ENCODE assay signal across 17 mouse cellular contexts in genomic region chr2:167945451-167945850, GRCm38 (mm10). TPM values are rescaled to one million over a fixed set of nuclear protein-coding genes. Genes with fewer than 3 reads are reported as not detected.
DNase-seq lines count a peak whose midpoint lies in the region; ATAC-seq and TF ChIP-seq lines count a peak whose summit lies in the region.
"Had no signal": no experiment of that assay in that cellular context is flagged by ENCODE, and none has a peak within 500 bp of the region (broad histone marks: within the 10 kb centered on the region; RNA-seq: fewer than 3 reads in every experiment).

No protein-coding gene starts in this region.

- H3K9me3 ChIP-seq in heart, embryonic 13.5 days, result no peaks in the 10 kb centered on the region
- no peaks in the 10 kb centered on the region for H3K9me3 ChIP-seq in midbrain, embryonic 14.5 days (ENCODE audit: control insufficient read depth, low read length)
- H3K9me3 ChIP-seq in midbrain, embryonic 11.5 days (ENCODE audit: control insufficient read depth, low read length), result no peaks in the 10 kb centered on the region
- H3K9me3 ChIP-seq: forebrain, embryonic 15.5 days; heart, embryonic 15.5 days; neural tube, embryonic 15.5 days had no signal

- 74% methylated on average over 5 of the region's 5 CpGs for WGBS in heart, embryonic 13.5 days
- 76% methylated on average over 5 of the region's 5 CpGs for WGBS in heart, adult 2 months
- WGBS in midbrain, embryonic 14.5 days, result 75% methylated on average over 5 of the region's 5 CpGs
- WGBS in midbrain, embryonic 11.5 days, result 86% methylated on average over 5 of the region's 5 CpGs

- no peak for TF ChIP-seq EP300 in heart, adult 2 months (IDR thresholded peaks at IDR 0.05; ENCODE audit: insufficient read depth, low read depth, low read length)

- H3K27ac ChIP-seq in heart, embryonic 13.5 days (replicated peaks), result no peak overlapping the region
- no peak overlapping the region for H3K27ac ChIP-seq in heart, adult 2 months
- 0 out of 2 replicates have a peak overlapping the region, but pooled peaks have one; percentile 26 for H3K27ac ChIP-seq in midbrain, embryonic 14.5 days (replicated peaks; ENCODE audit: low read depth, low read length)
- no peak overlapping the region for H3K27ac ChIP-seq in midbrain, embryonic 11.5 days (ENCODE audit: low read depth, low read length)
- H3K27ac ChIP-seq: forebrain, embryonic 15.5 days; heart, embryonic 15.5 days; neural tube, embryonic 15.5 days had no signal

- no peak for ATAC-seq in heart, embryonic 13.5 days (ENCODE audit: extremely low read depth, insufficient number of reproducible peaks, low FRiP score, low TSS enrichment)
- ATAC-seq in midbrain, embryonic 14.5 days (ENCODE audit: low FRiP score, low TSS enrichment), result no peak
- no peak for ATAC-seq in midbrain, embryonic 11.5 days (ENCODE audit: low FRiP score)
- ATAC-seq in megakaryocyte-erythroid progenitor cell, adult 5-6 weeks (replicated peaks; ENCODE audit: low FRiP score, low TSS enrichment, poor library complexity, severe bottlenecking), result no peak
- ATAC-seq: forebrain, embryonic 15.5 days had no signal

- H3K9ac ChIP-seq in heart, embryonic 13.5 days, result peak overlapping the region; percentile 47; the same call in 1 of the 2 replicates
- no peak overlapping the region for H3K9ac ChIP-seq in heart, adult 2 months (ENCODE audit: low read depth, low read length)
- no peak overlapping the region for H3K9ac ChIP-seq in midbrain, embryonic 14.5 days (replicated peaks; ENCODE audit: low read length)
- no peak overlapping the region for H3K9ac ChIP-seq in midbrain, embryonic 11.5 days (ENCODE audit: low read length)
- H3K9ac ChIP-seq: forebrain, embryonic 15.5 days; heart, embryonic 15.5 days; neural tube, embryonic 15.5 days had no signal

- H3K36me3 ChIP-seq in heart, embryonic 13.5 days, result no peaks in the 10 kb centered on the region
- H3K36me3 ChIP-seq in heart, adult 2 months (ENCODE audit: control insufficient read depth, insufficient read depth, low read length), result no peaks in the 10 kb centered on the region; the same call in 1 of the 2 replicates
- no peaks in the 10 kb centered on the region for H3K36me3 ChIP-seq in midbrain, embryonic 14.5 days (ENCODE audit: control insufficient read depth, insufficient read depth, low read length)
- H3K36me3 ChIP-seq in midbrain, embryonic 11.5 days (ENCODE audit: control insufficient read depth, insufficient read depth, low read length), result no peaks in the 10 kb centered on the region
- H3K36me3 ChIP-seq: forebrain, embryonic 15.5 days; heart, embryonic 15.5 days; neural tube, embryonic 15.5 days had no signal

- peaks cover 2% of the 10 kb centered on the region; the same call in 1 of the 2 replicates for H3K79me2 ChIP-seq in heart, adult 2 months (replicated peaks; ENCODE audit: control insufficient read depth, insufficient read depth, low read length)

- no peak overlapping the region for H3K4me2 ChIP-seq in heart, embryonic 13.5 days
- no peak overlapping the region for H3K4me2 ChIP-seq in midbrain, embryonic 14.5 days (ENCODE audit: low read length)
- H3K4me2 ChIP-seq in midbrain, embryonic 11.5 days, result no peak overlapping the region
- H3K4me2 ChIP-seq: forebrain, embryonic 15.5 days; heart, embryonic 15.5 days; neural tube, embryonic 15.5 days had no signal

- H3K27me3 ChIP-seq in heart, embryonic 13.5 days (replicated peaks), result no peaks in the 10 kb centered on the region
- no peaks in the 10 kb centered on the region for H3K27me3 ChIP-seq in heart, adult 2 months (ENCODE audit: control insufficient read depth, insufficient read depth, low read length)
- no peaks in the 10 kb centered on the region for H3K27me3 ChIP-seq in midbrain, embryonic 14.5 days (ENCODE audit: control insufficient read depth, insufficient read depth, low read length)
- no peaks in the 10 kb centered on the region for H3K27me3 ChIP-seq in midbrain, embryonic 11.5 days (ENCODE audit: control insufficient read depth, insufficient read depth, low read length)
- H3K27me3 ChIP-seq: forebrain, embryonic 15.5 days; heart, embryonic 15.5 days; neural tube, embryonic 15.5 days had no signal

- TF ChIP-seq CTCF in heart, adult 2 months (IDR thresholded peaks at IDR 0.05), result no peak

- no peak for TF ChIP-seq POLR2A in heart, adult 2 months (IDR thresholded peaks at IDR 0.05; ENCODE audit: insufficient read depth, low read depth, low read length)

- intact Hi-C loops in heart, adult 2 months (cut with DNase I), result no loop called here

- no peak overlapping the region for H3K4me3 ChIP-seq in heart, embryonic 13.5 days
- no peak overlapping the region for H3K4me3 ChIP-seq in heart, adult 2 months
- no peak overlapping the region for H3K4me3 ChIP-seq in midbrain, embryonic 14.5 days (replicated peaks; ENCODE audit: low read depth, low read length)
- no peak overlapping the region for H3K4me3 ChIP-seq in midbrain, embryonic 11.5 days (ENCODE audit: low read depth, low read length)
- H3K4me3 ChIP-seq: forebrain, embryonic 15.5 days; heart, embryonic 15.5 days; neural tube, embryonic 15.5 days had no signal

- peak; percentile 64 to 82 for DNase-seq in adrenal gland, adult (ENCODE audit: inconsistent age in 2 of 2, low spot score in 1 of 2)
- no peak for DNase-seq in adrenal gland, adult 18-20 months (ENCODE audit: low spot score in 2 of 2)
- no peak for DNase-seq in heart, adult 2 months
- no peak for DNase-seq in midbrain, embryonic 14.5 days
- no peak for DNase-seq in midbrain, embryonic 11.5 days (ENCODE audit: low spot score, missing footprints)
- DNase-seq in retina, postnatal 1 day, result no peak
- DNase-seq: gastrocnemius, postnatal 14 days; kidney, adult 9 months; kidney, postnatal 4 days; lung, adult 2 months; lung, postnatal 4 days; thymus, postnatal 25 days had no signal

- peaks cover 96% of the 10 kb centered on the region for H3K4me1 ChIP-seq in heart, embryonic 13.5 days
- H3K4me1 ChIP-seq in heart, adult 2 months (ENCODE audit: control insufficient read depth, insufficient read depth, low read length), result peaks cover 54% of the 10 kb centered on the region
- H3K4me1 ChIP-seq in midbrain, embryonic 14.5 days (ENCODE audit: control insufficient read depth, insufficient read depth, low read length), result peaks cover 55% of the 10 kb centered on the region
- peaks cover 28% of the 10 kb centered on the region for H3K4me1 ChIP-seq in midbrain, embryonic 11.5 days (ENCODE audit: control insufficient read depth, insufficient read depth, low read length)

RNA-seq across cellular contexts. Expression of gene Ptpn1, which starts 13.6 kb away (rescaled TPM):
- total RNA-seq in adrenal gland, adult 18-20 months (2021), result 10 to 100 TPM; 56.6 to 64.4 TPM
- polyA plus RNA-seq in heart, embryonic 13.5 days (2015; fragmentation: Nextera tagmentation; extraction: Ambion mirVana), result 42.1 and 47.2 TPM in 2 replicates
- total RNA-seq in heart, adult 2 months (2021), result 10 to 100 TPM; 21.4 to 23.2 TPM
- 15.7 and 17.6 TPM in 2 replicates for polyA plus RNA-seq in heart, adult 2 months (2012; rRNA removed)
- polyA plus RNA-seq in midbrain, embryonic 14.5 days (2014; fragmentation: Nextera tagmentation; extraction: Ambion mirVana), result 53.1 and 81.9 TPM in 2 replicates
- 89.8 and 92.6 TPM in 2 replicates for polyA plus RNA-seq in midbrain, embryonic 11.5 days (2014; fragmentation: Nextera tagmentation; extraction: Ambion mirVana)
- total RNA-seq in megakaryocyte-erythroid progenitor cell, adult 5-6 weeks (2014; fragmentation: Nextera tagmentation), result 24.3 and 29.1 TPM in 2 replicates
- 31.9 and 56.4 TPM in 2 replicates for total RNA-seq in megakaryocyte-erythroid progenitor cell, adult 5-6 weeks (2017)

Comparison
In these comparisons a context has a peak if more than half of its experiments do, and no peak if none do; other contexts are left out.
1. DNase-seq: peak in adrenal gland, adult (2 of 2); none in adrenal gland, adult 18-20 months (0 of 2), heart, adult 2 months (0 of 2), midbrain, embryonic 14.5 days (single experiment), midbrain, embryonic 11.5 days (single experiment) and retina, postnatal 1 day (single experiment).